Mouse (Mus musculus) heart, postnatal 4 days (tissue): ENCODE data around the gene Nosip. TPM values are rescaled to one million over a fixed set of nuclear protein-coding genes. Genes with fewer than 3 reads are reported as not detected.

Experiments used
- DNase-seq: peaks from one replicate; pipeline ENCODE4 v3.0.0; 2021
- total RNA-seq, 2 experiments: library from RNA; stranded (reverse); gene quantifications; 2 replicates each; pipeline ENCODE4 v1.2.3; 2021

Gene Nosip
- total RNA-seq, 2 experiments from 2014 or later: 31.7 to 34.6 TPM

GRCm38 (mm10) chr7:45036702-45037101, 25.5 kb upstream of the Nosip start:
- DNase-seq: no peak

- DNase-seq: peak; percentile 78
Measured at GRCm38 (mm10) chr7:45037720-45038361, 24.4 kb upstream of the Nosip start.

GRCm38 (mm10) chr7:45038411-45038810, 23.8 kb upstream of the Nosip start:
- no peak for DNase-seq

- DNase-seq: no peak
Measured at GRCm38 (mm10) chr7:45040851-45041250, 21.4 kb upstream of the Nosip start.

DNA sequence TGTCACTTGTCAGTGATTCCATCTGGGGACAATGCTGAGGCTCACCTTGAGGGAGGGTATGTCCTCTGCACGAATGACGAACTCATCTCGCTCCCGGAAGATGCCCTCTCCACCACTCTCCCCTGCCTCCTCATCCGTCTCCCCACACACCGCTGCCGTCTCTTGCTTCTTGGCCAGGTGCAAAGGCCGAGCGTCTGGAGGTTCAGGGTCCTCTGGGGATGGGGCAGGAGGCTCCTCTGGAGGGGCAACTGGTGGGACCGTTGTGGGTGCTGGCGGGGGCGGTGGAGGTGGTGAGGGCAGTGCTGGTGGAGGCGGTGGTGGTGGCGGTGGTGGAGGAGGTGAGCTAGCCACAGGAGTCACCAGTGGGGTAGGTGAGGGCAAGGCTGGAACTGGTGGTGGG, 18.9 kb upstream of the Nosip start:
- DNase-seq: no peak

DNA sequence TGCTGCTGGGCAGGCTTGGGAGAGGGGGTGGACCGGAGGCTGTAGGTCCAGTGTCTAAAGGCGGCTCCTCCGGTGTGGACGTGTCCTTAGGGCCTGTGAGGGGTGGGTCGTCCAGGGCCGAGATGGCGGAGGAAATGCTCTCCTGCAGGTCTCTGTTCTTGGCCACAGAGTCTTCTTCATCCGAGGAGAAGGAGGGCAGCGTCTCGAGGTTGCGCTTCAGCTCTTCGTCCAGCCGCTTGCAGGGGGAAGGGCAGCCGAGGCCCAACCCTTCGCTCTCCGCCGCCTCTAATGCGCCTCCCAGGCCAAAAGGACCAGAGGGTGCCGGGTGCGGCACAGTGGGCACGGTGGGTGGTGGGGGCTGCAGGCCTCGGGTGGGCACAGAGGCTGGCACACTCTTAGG, 16.5 kb upstream of the Nosip start:
- DNase-seq: no peak

DNA sequence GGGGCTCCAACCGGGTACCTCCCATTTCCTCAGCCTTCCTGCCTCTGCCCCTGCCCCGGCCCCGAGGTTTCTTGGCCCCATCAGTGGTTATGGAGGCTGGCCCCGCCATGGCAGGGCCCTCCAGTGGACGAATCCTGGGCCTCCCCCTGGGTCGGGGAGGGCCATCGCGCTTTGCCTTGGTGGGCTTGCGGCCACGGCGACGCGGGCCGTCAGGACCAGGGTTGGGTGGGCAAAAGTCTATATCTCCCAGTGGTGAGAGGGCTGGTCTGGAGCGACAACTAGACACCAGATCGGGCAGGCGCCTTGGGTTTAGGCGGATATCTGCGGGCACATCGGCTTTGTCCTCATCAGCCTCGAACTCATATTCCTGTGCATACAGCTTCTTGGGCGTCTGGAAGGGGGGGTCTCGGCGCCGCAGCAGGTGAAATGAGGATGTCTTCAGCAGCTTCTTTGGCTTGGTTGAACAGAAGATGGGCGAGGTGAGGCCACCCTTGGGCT, 15.3 kb upstream of the Nosip start:
- no peak for DNase-seq

- no peak for DNase-seq
Measured at GRCm38 (mm10) chr7:45047491-45047890, 14.7 kb upstream of the Nosip start.

GRCm38 (mm10) chr7:45048001-45048890, 14.0 kb upstream of the Nosip start:
- no peak for DNase-seq

DNA sequence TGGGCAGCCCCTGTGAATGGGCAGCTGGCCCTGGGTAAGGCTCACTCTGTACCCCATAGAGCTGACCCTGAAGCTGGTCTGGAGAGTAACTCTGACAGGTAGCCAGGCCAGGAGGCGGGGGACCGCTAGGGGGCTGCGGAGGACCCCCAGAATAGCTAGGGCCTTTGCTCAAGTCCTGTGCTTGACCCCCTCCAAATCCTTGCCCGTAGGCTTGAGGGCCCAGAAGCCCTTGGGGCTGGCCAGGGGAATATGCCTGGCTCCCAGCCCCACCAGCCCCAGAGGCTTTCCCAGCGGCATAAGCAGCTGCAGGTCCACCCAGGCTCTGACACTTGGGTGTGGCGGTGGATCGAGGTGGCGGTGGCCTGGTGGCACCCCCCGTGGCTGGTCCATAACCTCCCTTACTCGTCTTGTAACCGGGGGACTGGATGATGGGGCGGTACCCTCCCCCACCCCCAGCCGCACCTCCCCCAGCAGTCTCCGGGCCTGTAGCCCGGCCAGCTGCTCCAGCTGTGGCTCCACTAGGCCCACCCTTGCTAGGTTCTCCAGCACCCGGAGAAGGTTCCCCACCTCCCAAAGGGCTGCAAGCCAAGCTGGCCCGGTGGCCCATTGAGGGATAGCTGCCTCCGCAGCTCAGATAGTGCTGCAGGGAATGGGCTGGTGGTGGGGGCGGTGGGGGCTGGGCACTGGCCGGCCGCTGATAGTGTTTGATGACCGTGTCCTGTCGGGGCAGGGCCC, 13.1 kb upstream of the Nosip start:
- DNase-seq: no peak

DNA sequence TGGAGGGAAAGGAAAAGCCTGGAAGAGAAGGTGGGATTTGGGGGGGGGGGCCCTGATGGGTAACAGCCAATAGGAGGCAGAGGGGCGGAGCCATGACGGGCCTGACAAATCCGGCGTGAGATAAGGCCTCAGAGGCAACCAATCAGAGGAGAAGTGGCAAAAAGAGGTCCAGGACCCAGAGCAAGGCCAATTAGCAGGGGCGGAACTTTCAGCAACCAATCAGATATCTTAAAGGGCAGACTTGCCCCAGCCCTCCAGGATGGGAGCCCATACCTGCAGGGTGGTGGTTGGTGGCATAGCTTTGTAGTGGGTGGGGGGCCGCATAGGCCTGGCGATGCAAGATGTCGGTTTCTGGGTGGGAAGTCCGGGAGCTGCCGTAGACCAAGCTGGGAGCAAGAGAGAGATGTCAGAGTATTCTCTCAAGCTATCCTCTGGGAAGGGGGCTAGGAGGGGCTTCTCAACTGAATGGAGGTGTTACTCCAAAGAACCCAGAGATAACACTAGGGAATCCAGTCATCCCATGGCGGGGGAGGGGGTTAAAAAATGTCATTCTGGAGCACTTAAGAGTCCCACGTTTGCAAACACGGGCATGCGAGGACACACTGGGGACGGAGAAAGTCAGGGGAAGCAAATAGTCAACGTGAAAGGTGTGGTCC, 11.2 kb upstream of the Nosip start:
- peak; percentile 82 for DNase-seq

DNA sequence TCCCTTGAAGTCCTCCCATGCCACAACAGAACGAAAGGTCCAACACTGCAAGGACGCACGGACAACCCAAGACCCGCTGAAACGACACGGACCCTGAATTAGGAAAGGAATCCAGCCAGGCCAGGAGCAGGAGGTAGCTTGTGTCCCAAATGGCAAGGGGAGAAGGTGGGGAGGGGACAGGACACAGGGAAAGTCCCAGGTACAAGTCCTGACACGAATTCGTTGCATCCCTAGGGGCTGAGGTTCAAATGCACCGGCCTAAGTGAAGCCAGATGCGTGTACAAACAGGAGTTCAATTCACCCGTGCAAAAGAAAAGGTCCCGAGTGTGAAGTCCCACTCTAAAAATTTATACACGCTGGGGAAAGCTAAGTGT, 10.6 kb upstream of the Nosip start:
- DNase-seq: no peak

DNA sequence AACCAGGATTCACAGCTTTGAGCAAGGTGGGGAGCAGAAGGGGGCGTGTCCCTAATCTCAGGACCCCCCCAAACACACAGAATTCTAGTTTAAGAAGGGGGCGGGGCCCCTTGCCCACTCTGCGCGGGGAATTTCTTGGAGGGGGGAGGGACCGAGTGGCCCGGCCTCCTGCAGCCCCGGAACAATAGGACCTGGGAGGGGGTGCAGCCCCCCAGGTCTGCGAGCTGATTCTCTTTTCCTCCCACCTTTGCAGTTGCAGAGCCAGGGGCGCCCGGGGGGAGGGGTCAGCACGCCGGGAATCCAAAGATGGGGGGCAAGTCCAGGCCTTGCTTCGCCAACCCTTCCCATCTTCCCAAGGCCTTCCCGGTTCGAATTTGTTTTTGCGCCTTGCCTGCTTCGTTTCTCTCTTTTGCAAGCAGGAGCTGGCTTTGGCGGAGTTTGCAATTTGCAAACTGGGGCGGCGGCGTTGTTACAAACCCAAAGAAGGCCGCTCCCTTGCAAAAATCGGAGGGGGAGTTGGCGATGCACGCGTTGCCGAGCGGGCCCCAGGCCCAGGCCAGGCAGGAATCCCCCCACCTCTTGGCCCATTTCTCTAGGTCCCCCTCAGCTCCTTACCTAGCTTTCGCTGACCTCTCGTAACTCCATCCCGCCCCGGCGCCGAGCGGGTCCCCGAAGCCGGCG, 9.9 kb upstream of the Nosip start:
- DNase-seq: peak; percentile 54

- DNase-seq: no peak
Measured at GRCm38 (mm10) chr7:45052862-45053116, 9.4 kb upstream of the Nosip start, which contains the start of gene Prr12. Gene Prr12 (minus strand): TSS chr7:45052881.

GRCm38 (mm10) chr7:45053117-45053930, 8.9 kb upstream of the Nosip start:
- peak; percentile 74 for DNase-seq

DNA sequence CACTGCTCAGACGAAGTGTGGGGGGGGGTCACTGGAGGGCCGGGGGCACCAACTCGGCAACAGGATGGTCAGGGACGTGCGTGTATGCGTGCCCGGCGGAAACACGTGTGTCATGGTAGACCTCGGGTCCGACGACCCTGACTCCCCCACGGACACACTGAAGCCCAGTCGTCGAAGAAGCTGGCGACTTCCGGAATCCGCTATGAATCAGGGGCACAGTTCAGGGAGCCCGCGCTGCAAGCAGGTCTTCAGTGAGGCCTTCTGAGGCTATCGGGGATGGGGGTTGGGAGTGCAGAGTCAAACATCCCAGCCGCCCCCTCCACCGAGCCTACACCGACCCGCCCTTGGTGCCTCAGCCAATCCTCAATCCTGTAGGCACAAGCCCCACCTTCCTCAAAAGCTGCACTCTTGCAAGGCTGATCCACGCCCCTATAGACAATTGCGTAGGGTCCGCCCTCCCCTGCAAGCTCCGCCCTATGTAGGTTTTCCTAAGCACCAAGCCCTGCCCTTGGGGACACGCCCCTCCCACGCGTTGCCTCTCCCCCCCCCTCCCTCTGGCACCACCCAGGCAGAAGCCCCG, 8.2 kb upstream of the Nosip start:
- DNase-seq: peak; percentile 94

- no peak for DNase-seq
Measured at GRCm38 (mm10) chr7:45056329-45056971, 5.8 kb upstream of the Nosip start.

DNA sequence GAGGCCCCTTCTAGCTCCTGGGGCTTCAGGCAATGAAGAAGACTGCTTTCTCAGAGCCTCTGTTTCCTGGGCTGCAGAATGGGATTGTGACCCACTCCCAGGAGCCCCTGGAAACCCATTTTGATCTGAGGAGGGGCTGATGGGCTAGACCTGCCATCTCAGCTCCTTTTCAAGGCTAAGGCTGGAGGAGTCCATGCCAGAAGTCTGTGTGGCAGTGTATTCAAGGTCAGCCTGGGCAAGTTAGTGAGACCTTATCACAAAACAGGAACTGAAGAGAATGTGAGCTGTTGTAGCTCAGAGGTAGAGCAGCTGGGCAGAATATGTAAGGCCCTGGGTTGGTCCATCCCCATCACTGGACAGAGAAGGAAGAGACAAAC, 5.3 kb upstream of the Nosip start:
- no peak for DNase-seq

- no peak for DNase-seq
Measured at GRCm38 (mm10) chr7:45058607-45059571, 3.3 kb upstream of the Nosip start.
